Mouse (Mus musculus) lung, adult 10 weeks (tissue): ENCODE results near the gene Slc38a10. TPM values are rescaled to one million over a fixed set of nuclear protein-coding genes. Genes with fewer than 3 reads are reported as not detected.

Experiments
- polyA plus RNA-seq: library from polyadenylated mRNA; stranded (reverse); fragments of 350-450 nt; fragmentation: Illumina TruSeq; extraction: RNeasy Lipid Tissue Mini Kit (QIAGEN cat#74804); gene quantifications from one replicate; pipeline ENCODE4 v1.2.3, GENCODE M21; 2014; ENCODE audit warnings: low read depth, low replicate concordance; ENCODE audit not compliant: insufficient read depth

Slc38a10 gene
- polyA plus RNA-seq, result 44.5 TPM

DNA sequence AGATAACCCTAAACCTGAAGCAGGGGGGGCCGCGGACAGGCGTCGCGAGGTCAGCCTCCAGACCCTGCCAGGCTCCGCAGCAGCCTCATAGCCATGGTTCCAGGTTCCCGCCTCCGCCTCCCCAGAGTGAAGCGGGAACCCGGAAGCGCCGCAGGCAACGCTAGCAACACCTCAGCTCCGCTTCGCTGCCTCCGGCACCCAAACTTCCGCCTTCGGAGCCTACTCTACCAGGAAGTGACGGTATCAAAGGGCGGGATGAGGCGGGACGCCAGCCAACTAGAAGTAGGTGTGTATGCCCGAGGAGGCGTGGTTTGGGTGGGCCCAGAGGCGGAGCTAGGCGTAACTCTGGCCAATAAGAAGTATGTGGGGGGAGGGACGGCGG is at the start of gene Slc38a10:
Gene Slc38a10 (minus strand): TSS at position 234 of the 382 bp plus-strand sequence.

DNA sequence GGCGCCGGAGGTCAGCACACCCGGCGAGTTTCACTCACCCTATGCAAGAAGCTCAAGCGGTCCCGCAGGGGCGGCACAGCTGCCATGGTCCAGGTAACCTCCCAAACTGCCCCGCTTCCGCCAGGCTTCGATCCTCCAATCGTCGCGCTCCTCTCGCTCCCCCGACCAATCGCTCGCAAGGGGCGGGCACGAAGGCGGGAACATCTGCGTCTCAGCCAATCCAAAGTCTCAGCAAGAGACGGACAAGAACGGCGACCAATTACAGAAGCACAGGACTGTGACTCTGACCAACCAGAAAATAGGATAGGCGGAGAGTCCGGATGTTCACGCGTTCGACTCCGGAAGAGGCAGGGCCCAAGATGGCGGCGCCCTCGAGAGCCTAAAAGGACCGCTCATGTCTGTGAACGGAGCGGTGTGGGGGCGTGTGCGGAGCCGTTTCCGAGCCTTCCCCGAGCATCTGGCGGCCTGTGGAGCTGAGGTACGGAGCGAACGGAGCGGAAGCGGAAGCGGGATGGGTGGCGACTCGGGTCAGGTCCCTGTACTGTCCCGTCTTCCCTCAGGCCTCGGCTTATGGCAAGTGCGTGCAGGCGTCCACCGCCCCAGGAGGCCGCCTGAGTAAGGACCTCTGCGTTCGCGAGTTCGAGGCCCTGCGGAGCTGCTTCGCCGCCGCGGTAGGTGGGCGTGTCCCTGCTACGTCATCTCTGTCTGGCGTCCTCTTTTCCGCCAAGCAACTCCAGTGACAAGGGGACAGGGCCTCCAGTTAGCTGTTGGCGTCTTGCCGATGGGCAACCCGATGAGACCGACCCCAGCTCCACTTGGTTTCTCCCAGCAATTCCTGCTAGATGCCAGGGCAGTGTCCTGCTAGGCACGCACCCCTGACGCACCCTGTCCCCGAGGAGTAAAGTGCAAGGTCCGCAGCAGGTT is 52.3 kb downstream of the Slc38a10 start, which contains the start of the genes Tepsin and Ndufaf8:
Gene Tepsin (minus strand): TSS at position 144 of the 924 bp plus-strand sequence.
Gene Ndufaf8 (plus strand): TSS at position 341 of the 924 bp plus-strand sequence.

DNA sequence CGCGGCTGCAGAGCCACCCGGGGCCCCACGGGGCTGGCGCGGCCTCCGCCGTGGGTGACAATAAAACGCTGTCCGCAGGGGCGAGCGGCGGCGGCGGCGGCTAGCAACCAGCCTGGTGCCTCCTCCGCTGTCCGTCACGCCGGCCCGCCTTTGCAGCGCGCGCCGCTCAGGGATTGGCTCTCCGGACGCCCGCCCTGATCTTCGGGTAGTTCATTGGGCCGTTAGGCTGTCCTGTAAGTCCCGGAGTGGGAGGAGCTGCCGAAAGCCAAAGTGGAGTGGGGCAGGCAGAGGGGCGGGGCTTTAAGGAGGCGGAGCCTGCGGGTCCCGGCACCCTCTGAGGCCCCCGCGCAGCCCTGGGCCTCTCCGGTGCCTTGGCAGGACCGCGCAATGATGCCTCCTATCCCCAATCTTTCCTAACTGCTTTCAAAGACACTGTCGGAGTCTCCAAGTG is 64.4 kb downstream of the Slc38a10 start, which contains the start of gene Cep131:
Gene Cep131 (minus strand): TSS at position 126 of the 451 bp plus-strand sequence.

Other genes starting within 250 kb of the Slc38a10 start
- 34.5 TPM for gene Chmp6, start 237.9 kb downstream of the Slc38a10 start, polyA plus RNA-seq
- 27.9 TPM for gene Baiap2, start 208.6 kb downstream of the Slc38a10 start, polyA plus RNA-seq
- gene Aatk, start 104.2 kb downstream of the Slc38a10 start, polyA plus RNA-seq, result 5.2 TPM
- gene Cep131, start 64.5 kb downstream of the Slc38a10 start, polyA plus RNA-seq, result 7.0 TPM
- gene Tepsin, start 52.6 kb downstream of the Slc38a10 start, polyA plus RNA-seq, result 6.6 TPM
- gene Ndufaf8, start 52.4 kb downstream of the Slc38a10 start, polyA plus RNA-seq, result 78.5 TPM
- gene Bahcc1, start 81.6 kb upstream of the Slc38a10 start, polyA plus RNA-seq, result 5.5 TPM
- 1,316 TPM for gene Actg1, start 197.2 kb upstream of the Slc38a10 start, polyA plus RNA-seq
- 0.33 TPM for gene Fscn2, start 210.2 kb upstream of the Slc38a10 start, polyA plus RNA-seq
- gene Faap100, start 227.4 kb upstream of the Slc38a10 start, polyA plus RNA-seq, result 10.2 TPM